Mouse (Mus musculus) bone marrow, adult 2 months (tissue): ENCODE data around the gene Tead1. TPM values are rescaled to one million over a fixed set of nuclear protein-coding genes. Genes with fewer than 3 reads are reported as not detected.

Experiments
- H3K27ac ChIP-seq: fragments of 200-500 bp; 2 replicates; pipeline ENCODE4 v1.5.1; 2012; ENCODE audit warnings: low read depth, mild to moderate bottlenecking, control low read depth, inconsistent platforms, low read length; ENCODE audit not compliant: control insufficient read depth, poor library complexity, insufficient read depth
- H3K4me1 ChIP-seq: fragments of 200-500 bp; 2 replicates; pipeline ENCODE4 v1.6.1; 2011; ENCODE audit warnings: low read length; ENCODE audit not compliant: control insufficient read depth, insufficient read depth
- H3K4me3 ChIP-seq: fragments of 200-500 bp; replicated peaks from 2 replicates; pipeline ENCODE3; 2011; ENCODE audit warnings: mild to moderate bottlenecking, low read depth, low read length, control low read depth; ENCODE audit not compliant: control insufficient read depth
- CTCF ChIP-seq: fragments of 200-500 bp; IDR thresholded peaks from 2 replicates; pipeline ENCODE4 v1.5.1; 2011; ENCODE audit warnings: low read length, control low read depth; ENCODE audit not compliant: control insufficient read depth, insufficient read depth
- POLR2A ChIP-seq: fragments of 200-500 bp; IDR thresholded peaks from 2 replicates; pipeline ENCODE4 v1.6.1; 2011; ENCODE audit warnings: low read depth, mild to moderate bottlenecking, control low read depth, low read length, borderline replicate concordance; ENCODE audit not compliant: control insufficient read depth
- WGBS: fragments of 180-500 bp; shearing (Covaris S2); methylation state at CpG from one replicate; pipeline ENCODE4 v1.1.7; 2018; 5-methylcytosine and 5-hydroxymethylcytosine counted together
- polyA plus RNA-seq: library from polyadenylated mRNA; stranded (reverse); fragments of >200 nt; gene quantifications from 2 replicates; pipeline ENCODE4 v1.2.4, GENCODE M21; 2011; ENCODE audit warnings: low replicate concordance; ENCODE audit not compliant: missing spikeins, insufficient read depth, insufficient read length

Tead1 gene
- polyA plus RNA-seq, 1 experiment = 3.0 TPM

DNA sequence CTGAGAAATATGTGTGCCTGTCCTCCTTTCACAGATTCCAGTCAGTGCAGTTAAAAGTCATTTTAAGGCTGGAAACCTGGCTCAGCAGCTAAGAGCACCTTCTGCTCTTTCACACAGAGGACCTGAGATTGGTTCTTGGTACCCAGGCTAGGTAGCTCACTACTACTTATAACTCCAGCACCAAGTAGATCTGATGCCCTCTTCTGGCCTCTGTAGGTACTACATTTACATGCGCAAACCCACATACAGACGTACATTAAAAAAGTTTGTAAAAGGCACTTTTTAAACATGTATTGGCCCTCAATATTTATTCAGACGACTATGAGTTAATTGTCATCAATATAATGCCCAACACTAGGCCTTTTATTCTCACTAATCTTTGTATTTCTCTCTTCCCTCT lies 105.2 kb downstream of the Tead1 start:
- Histone ChIP-seq H3K27ac (no peak overlapping the region), H3K4me3 (no peak overlapping the region), H3K4me1 (no peaks in the 10 kb centered on the region)
- 83% methylated on average over 3 of the region's 3 CpGs for WGBS
- TF ChIP-seq POLR2A (no peak), CTCF (no peak)

DNA sequence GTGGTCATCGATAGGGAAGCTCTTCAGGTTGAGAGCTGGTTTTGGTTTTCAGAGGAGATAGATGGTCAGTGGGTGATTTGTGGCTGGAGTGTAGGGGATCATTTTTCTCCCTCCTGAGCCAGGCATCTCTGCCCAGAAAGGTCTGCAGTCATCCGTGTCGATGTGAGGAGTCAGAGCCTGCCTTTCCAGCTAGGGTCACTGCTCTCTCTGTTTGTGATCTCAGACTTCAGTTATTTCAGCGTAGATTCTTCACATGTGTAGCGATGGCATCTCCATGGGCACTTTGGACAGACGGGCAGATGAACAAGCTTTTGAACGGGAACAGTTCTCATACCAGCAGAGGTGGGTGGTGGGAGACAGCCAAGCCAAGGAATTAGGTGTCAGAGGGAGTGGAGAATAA lies 106.2 kb downstream of the Tead1 start:
- 80% methylated on average over 7 of the region's 7 CpGs for WGBS
- no peak for TF ChIP-seq POLR2A
- TF ChIP-seq CTCF = no peak
- H3K4me1 ChIP-seq = no peaks in the 10 kb centered on the region
- H3K4me3 ChIP-seq = no peak overlapping the region
- no peak overlapping the region for H3K27ac ChIP-seq

DNA sequence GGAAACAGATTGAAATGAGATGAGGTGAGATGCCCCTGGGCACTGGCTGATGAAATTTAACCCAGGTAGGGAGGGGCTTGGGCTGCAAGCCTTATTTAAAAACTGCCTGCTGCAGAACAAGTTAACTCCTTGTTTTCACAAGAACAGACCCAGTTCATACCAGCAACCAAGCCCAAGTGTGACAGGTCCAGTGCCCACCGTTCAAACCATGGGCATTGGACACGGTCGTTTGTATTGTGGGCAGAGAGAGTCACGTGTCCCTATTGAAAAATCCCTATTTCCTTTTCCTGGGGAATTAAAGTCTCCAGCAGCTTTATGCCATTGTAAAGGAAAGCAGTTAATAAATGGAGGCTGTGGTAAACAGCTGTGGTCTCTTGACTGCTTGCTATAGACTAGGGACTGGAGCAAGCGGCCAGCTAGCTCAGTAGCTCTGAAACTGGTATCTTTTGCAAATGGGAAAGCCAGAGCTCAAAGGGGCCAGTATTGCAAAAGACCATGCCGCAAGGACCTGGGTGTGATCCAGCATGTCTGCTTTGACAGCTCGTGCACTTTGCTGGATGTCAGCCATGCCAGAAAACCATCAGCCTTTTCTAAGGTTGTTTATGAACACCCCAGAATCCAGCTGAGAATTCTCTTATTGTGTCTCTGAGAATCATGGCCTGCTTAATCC lies 107.6 kb downstream of the Tead1 start:
- 39% methylated on average over 7 of the region's 7 CpGs for WGBS

DNA sequence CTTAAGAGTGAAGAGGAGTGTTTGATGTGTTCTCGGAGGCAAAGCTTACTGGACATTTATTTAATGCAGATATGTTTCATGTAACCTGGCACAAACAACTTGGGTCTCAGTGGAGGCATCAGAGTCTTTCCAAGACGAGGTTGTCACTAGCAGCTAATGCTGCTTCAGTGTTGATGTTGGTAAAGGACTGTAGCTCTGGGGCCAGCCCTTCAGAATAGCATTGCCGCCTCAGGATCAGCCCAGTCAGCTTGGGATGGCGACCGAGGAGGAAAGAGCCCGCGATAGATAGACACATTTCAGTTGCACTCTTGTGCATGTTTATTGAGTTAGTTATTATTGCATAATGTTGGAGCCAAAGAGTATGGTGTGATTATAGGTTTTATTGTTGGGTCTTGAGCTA lies 108.2 kb downstream of the Tead1 start:
- TF ChIP-seq CTCF (no peak), POLR2A (no peak)
- WGBS = 80% methylated on average over 7 of the region's 7 CpGs
- H3K4me3 ChIP-seq = no peak overlapping the region
- no peak overlapping the region for H3K27ac ChIP-seq
- H3K4me1 ChIP-seq = no peaks in the 10 kb centered on the region

More for the DNA sequence above, 107.6 kb downstream of the Tead1 start:
- no peak overlapping the region for H3K27ac ChIP-seq
- H3K4me1 ChIP-seq = no peaks in the 10 kb centered on the region
- TF ChIP-seq CTCF = no peak
- TF ChIP-seq POLR2A = no peak
- no peak overlapping the region for H3K4me3 ChIP-seq

DNA sequence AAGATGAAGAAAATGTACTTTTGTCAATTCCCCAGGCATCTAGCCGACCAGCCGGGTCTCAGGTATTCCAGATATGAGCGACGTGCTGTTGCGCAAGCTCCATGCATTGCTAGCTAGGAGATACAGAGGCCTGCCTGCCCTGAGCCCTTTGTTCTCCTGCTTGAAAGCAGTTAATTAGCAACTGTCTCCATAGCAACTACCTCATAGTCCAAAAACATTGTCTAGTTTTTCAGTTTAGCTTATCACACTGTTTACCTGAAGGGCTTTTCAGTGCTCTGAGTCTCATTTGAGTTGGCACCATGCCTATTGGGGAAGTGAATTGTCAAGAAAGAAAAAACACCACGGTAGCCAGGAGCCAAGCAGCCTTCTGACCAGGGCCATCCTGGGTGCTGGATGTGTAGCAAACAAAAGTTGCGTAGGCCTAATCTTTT lies 109.2 kb downstream of the Tead1 start:
- no peaks in the 10 kb centered on the region for H3K4me1 ChIP-seq
- H3K27ac ChIP-seq = no peak overlapping the region
- no peak overlapping the region for H3K4me3 ChIP-seq
- no peak for TF ChIP-seq POLR2A
- TF ChIP-seq CTCF = no peak
- WGBS = 72% methylated on average over 7 of the region's 7 CpGs

DNA sequence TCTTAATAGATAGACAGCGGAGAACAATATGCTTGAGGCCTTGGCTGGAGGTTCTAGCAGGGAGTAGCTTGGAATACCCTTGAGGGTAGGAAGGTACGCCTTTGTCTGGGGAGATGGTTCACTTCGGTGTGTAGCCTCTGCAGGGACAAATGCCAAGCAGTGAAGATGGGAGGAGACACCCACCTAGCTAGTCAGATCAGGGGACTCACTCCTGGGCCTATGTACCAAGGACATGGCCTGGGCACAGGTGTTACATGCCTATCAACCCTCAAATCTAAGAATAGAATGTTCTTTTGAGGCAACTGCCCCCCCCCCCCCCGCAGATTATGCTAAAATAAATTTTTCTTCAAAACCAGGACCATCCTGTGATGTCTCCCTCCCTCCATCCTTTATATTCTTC lies 110.6 kb downstream of the Tead1 start:
- Histone ChIP-seq H3K4me3 (no peak overlapping the region), H3K27ac (no peak overlapping the region), H3K4me1 (no peaks in the 10 kb centered on the region)
- TF ChIP-seq POLR2A = no peak
- no peak for TF ChIP-seq CTCF
- 75% methylated on average over 4 of the region's 4 CpGs for WGBS

DNA sequence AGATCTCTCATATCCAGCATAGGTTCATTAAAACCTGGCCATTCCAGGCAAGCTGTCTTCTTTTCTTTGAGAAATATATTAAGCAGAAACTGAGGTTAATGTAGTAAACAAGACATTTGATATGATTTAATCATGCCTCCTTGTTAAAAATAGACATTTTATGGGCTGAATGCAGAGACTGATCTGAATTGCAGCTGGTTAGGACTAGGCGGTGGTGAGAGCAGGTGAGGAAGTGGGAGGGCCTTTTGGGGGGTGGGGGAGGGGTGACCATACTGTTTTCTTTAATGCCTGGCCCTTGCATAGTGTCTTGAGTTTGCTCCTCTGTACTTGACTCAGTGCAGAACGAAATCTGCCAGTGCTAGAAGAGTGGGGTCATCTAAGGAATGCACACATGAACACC lies 111.2 kb downstream of the Tead1 start:
- Histone ChIP-seq H3K4me3 (no peak overlapping the region), H3K4me1 (no peaks in the 10 kb centered on the region), H3K27ac (no peak overlapping the region)
- WGBS = 54% methylated on average over 2 of the region's 2 CpGs
- TF ChIP-seq POLR2A (no peak), CTCF (no peak)

DNA sequence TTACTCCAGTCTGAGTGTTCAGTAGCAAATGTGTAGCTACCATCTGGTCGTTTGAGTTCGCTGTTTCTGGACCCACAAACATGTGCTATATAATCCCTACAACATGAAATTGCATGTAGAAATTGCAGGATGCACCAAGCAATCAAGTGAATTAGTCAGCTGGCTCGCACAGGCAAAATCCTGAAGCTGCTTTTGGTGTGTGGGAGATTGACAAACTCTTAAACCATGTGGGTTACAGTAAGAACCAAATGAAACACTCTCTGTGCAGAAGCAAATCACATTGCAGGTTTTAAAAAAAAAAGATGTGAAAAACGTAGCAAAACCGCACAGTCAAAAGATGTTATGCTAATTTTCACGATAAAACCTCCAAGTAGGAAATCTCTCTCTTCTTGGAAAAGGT lies 113.6 kb downstream of the Tead1 start:
- Histone ChIP-seq H3K4me3 (no peak overlapping the region), H3K27ac (no peak overlapping the region), H3K4me1 (no peaks in the 10 kb centered on the region)
- WGBS = 75% methylated on average over 6 of the region's 6 CpGs
- TF ChIP-seq POLR2A (no peak), CTCF (no peak)

DNA sequence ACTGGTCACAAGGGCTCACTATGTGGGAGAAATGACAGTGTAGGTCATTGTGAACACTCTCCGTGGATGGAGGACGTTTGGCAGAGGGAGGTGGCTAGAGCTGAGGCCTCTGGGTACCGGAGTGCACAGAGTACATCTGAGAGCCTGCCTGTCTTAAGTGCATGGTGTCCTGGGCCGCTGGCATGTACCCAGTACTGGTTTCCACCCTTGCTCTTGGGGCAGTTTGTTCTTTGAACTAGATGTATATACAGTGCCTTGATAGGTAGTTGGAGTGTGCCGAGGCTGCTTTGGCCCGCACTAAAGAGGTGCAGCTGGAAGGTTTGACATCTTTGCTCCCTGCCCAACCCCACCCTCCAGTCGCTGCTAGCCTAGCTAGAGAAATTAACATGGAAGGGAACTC lies 114.8 kb downstream of the Tead1 start:
- Histone ChIP-seq H3K4me1 (no peaks in the 10 kb centered on the region), H3K27ac (no peak overlapping the region), H3K4me3 (no peak overlapping the region)
- TF ChIP-seq POLR2A (no peak), CTCF (no peak)
- WGBS = 60% methylated on average over 7 of the region's 7 CpGs
